Mouse (Mus musculus) left cerebral cortex, adult 18-20 months (tissue): ENCODE results near the gene Gm37240. TPM values are rescaled to one million over a fixed set of nuclear protein-coding genes. Genes with fewer than 3 reads are reported as not detected.

Experiments used
- DNase-seq, 2 experiments: peaks; one replicate each; pipeline ENCODE4 v3.0.0; 2021 to 2022; ENCODE audit warnings: low spot score in 2 of 2, mixed read lengths in 1 of 2
- total RNA-seq, 2 experiments: library from RNA; stranded (reverse); gene quantifications; 2 replicates each; pipeline ENCODE4 v1.2.3; 2021

The Gm37240 gene
- total RNA-seq, 2 experiments from 2014 or later: 2.3 TPM; not detected in 1

DNA sequence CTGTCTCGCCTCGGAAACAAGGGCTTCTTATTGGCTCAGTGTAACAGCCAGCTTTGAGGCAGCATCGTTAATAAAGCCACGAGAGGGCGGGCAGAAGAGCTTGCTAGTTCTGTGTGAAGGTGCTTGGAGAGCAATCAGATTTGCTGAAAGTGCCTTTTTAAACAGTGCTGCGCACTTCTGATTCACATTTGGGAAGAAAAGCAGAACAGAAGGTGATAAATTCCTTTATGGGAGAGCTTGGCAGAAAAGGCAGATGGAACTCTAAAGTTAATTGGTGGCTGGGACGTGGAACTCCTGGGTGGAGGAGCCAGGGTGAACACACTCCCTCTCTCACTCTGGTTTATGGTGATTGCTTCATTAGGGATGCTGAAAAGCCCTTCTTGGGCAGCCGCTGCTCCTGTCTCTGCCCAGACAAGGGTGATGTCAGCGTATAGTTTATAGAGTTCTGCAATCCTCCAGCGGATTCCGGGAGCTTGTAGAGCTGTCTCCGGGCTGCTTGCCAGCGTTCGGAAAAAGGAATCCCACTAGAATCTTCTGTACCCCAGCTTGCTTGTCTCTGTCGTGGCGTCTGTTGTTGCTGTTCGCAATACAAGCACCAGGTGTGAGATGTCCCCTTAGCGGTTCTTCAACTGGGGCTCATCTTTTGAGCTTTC, 1141.7 kb downstream of the Gm37240 start:
- peak; percentile 31 to 47 for DNase-seq

DNA sequence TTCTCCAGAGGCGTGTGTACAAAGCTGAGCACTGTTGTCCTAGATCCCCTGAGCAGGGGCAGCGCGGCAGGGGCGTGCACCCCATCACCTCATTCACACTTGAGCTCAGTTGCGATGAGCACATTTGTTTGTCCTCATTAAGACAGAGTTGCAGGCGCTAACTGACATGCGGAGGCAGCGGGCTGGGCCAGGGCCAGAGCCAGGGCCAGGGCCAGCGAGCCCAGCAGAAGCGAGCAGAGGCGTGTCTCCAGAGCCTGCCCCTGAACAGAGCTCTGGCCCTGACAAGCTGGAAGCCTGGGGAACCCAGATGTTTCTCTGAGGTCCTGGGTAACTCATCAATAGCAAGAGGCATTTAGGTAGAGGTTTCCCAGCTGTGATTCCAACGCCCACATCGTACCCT, 1142.6 kb downstream of the Gm37240 start:
- no peak for DNase-seq

DNA sequence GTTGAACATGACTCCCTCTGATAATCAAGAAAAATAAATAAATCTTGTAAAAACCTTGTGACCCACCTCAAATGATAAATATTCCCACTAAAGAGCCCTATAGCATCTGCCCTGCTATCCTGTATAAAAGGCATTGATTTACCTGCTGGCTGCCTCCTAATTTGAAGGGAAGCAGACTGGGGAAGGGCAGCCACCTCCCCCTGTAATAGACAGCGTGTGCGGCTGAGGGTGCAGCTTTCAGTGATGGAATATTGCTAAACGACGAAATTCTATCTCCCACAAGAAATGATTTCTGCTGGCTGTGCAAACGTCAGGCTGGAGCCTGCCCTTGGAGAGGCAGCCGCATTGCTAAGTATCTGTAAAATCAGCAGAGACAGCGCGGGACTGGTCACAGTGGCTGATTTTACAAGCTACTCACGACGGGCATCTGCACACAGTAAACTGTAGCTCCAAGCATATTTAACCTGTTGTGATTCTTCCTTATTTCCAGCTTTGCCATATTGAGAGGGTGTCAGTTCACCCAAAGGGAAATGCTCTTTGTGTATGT, 1147.2 kb downstream of the Gm37240 start:
- DNase-seq: no peak

DNA sequence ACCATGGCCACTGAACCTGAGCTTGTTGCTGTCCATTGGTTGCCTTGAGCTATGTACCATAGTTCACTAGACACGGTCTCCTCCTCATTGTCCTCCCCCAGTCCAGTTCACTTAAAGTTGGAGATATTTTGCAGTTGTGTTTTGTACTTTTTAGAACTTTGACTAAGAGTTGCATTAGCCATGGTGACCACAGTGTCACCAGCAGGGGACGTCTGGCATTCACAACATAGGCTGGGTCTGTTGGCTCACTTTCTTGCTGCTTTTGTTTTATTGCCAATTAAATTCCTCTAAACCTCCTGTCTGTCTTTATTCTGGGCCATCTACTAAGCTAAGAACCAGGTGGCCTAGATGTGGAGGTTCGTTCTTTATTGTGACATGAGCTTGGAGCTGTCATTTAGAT, 1150.2 kb downstream of the Gm37240 start:
- DNase-seq: no peak

DNA sequence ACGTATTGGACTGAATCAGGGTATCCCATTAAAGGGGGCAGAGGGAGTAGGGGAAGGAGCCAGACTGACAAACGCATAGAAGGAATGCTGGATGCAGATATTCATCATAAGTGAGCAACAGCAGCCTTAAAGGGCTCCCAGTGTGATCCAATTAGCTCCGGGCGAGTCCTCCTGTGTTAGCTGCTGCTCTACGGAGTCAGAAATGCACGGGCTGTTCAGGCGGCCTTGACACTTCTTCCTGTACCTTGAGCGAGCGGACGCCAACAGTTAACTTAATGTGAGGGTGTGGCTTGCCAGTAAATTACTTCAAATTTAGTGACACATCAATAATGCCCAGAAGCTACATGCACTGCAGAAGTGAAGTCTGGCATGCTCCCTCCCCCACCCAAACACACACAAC, 1151.6 kb downstream of the Gm37240 start:
- DNase-seq: no peak

DNA sequence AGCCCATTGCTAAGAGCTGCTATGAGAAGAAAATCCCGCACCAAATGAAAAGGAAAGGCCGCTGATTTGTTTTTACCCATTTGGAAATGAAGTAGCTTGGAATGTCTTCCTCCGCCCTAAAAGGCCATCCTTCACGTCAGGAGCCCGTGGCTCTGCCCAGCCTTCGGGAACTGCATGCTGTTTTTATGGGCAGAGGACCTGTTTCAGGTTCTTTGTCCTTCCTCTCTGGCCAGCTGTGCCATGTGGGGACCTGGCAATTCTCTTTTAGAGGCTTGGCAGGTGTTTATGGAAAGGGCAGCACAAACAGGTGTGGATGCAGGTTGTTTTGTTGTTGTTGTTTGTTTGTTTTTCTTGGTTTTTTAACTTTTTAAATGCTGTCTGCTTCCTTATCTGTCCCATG, 1154.8 kb downstream of the Gm37240 start:
- no peak for DNase-seq

DNA sequence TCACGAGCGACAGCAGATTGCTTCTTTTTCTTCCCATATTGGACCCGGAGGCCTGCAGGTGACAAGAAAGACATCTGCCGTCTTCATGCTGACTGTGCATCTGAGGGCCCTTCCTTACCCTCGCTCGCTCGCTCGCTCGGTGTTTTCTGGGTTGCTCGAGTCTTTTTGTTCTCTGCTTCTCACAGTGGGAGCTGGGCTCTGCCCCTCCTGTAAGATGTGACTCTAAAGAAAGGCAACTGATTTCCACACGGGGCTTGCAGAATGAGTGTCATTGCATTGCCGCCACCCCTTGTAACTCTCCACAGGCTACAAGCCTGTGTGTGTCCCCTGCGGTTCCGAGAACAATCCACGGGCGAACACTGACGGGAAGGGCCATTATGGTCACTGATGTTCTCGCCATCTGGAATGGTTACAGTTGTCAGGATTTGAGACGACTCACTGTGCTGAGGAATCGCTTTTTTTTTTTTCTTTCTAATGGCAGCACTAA, 1155.3 kb downstream of the Gm37240 start:
- DNase-seq: peak in 1 of 2 experiments; percentile 9

DNA sequence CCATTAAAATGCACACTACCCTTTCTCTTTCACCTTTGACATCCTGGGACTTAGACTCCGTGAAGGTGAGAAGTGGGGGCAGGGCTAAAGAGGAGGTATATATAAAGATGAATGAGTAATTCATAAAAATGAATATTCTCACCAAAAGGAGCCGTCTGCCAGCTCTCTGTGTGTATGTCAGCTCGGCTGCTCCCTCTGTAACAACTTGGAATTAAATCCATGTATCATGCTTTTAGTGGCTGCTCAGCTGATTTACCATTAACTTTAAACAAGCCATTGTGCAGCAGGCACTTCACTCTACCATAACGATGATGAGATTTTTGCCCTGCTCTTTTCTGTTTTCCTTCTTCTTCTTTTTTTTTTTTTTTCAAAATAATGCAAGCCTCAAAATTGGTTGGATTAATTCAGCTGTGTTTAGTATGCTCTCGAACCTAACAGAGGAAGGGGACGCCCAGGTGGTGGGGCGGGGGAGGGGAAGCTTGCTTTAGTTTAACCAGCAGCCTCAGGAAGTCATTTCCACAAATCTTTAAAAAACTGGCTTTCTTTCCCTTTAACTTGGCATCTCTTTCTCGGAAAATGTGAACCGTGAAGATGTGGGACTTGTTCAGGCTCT, 1155.8 kb downstream of the Gm37240 start:
- no peak for DNase-seq

DNA sequence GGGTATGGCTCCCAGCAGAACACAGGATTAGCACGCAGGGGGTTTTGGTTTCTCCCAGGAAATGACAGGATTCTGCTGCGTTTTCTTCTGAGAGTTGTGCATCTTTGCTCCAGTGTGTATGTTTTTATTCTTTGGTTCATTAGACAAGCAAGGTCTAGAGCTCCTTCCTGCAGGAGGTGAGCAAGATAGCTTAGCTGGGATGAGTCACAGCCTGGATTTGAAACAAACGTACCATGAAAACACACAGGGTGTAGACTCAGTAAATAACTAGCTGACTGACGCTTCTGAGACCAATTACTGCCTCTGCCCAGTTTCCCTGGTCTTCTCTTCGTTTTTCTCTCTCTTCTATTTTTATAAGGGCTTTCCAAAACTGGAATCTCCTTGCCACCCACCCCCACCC, 1156.3 kb downstream of the Gm37240 start:
- DNase-seq: no peak

DNA sequence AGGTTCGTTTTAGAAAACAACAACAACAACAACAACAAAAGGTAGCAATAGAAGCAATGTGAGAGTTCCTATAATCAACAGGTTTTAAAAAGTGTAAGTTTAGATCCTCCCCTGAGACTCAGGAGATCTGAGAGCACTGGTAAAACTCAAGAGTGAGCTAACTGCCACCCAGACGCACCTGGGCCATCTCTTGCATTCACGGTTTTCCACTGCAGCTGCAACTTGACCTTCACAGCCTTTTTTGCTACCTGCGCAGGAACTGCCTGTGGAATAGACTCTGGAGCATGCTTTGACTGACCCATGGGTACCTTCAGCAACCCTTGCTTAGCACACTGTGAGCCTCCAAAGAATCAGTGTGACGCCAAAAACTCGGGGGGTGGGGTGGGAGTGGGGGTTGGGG, 1157.5 kb downstream of the Gm37240 start:
- no peak for DNase-seq

DNA sequence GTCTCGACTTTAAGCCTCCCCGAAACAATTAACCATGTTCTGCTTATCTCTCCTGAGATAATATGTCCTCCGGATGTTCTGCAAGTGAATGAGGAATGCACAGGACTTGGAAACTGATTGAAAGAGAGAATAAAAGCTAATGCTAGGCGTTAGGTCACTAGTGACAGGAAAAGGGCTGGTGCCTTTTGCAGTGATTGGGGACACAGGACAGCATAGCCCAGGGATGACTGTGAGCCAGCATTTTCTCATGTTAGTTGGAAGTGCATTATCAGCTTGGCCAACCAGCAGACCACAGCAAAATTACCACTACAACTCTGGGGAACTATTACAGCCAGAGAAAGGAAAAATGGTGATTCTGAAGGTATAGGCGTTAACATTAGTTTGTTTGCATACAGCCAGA, 1163.3 kb downstream of the Gm37240 start:
- no peak for DNase-seq

DNA sequence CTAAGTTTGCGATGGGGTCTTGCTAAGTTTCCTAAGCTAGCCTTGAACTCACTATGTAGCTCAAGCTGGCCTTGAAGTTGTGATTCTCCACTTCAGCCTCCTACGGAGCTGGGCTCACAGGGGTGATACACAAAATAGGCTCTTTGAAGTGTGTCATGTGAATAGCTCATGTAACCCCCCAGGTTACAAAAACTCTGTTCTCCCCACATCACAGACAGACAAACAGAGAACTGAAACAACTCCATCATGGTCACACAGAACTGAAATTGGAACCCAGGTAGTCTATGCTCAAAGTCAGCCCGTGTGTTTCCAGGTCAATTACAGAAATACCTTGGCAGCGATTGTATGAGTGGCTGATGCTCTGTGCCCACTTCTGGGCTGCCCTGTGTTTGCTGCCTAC, 1164.6 kb downstream of the Gm37240 start:
- DNase-seq: no peak

DNA sequence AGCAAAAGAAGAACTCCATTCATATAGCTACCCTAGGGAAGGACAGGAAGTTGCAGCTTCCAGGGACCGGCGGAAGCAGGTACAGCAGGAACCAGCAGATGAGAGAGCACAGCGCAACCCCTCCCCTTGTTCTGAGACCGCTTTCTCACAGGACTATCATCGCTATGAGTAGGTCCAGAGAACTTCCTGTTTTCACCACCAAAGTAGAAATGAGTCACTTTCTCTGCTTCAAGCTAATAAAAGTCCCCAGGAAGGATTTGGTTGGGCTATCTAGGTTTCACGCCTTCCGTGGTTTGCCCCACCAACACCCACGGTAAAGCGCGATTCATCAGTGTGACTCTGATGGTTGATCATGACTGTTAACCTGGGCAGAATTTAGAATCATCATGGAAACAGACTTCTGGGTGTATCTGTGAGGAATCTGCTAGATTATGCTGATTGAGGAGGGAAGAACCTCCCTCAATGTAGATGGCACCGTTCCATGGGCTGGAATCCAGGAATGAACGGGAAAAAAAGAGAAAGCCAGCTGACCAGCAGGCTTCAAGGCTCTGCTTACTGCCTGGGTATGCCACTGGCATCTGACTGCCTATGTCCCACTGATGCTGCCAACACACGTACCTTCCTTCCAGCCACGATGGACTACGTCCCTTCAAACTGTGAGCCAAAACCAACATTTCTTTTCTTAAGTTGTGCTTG, 1172.1 kb downstream of the Gm37240 start:
- no peak for DNase-seq

DNA sequence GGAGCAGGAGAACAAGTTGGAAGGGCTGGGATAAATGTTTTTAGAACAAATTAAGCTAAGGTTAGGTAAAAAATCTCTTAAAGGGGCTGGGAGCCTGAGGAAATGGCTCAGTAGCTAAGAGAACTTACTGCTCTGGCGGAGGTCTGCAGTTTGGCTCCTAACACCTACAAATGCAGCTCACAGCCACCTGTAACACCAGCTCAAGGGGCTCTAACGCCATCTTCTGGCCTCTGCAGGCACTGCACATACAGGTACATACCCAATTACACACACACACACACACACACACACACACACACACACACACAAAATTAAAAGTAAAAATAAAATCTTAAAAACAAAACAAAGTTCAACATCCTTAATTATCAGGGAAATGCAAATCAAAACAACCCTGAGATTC, 1174.4 kb downstream of the Gm37240 start:
- no peak for DNase-seq

DNA sequence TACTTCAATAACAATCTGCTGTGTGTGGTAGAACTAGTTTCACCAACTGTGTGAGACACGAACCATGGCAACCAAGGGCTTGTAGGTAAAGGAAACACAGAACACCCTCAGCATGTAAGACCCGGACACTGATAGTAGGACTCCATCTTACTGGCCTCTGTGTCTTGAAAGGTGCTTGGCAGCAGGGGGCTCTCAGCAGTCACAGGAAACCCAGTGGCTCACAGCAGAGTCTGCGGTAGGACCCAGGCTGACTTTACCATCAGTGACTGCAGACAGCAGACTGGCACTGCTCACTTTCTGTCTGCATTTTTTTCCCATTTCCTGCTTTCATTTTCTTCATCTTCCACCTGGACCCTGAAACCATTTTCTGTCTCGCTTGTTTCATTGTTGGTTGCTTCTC, 1176.6 kb downstream of the Gm37240 start:
- no peak for DNase-seq

DNA sequence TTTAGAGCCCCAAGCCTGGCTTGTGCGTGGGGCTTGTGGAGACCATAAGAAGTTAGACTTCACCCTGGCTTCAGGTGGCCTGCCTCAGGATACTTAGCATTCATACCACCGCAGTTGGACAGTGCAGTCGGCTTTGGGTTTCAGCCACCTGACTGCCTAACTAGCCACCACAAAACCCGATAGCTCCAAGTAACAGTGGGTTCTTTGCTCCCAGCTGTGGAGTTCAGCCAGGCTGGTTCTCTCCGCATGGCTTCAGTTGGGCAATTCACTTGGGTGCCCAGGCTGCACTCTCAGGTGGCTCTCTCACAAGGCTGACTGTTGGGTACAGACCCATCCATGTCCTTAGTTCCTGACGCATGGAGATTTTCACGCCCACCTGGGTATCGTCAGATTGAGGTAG, 1177.4 kb downstream of the Gm37240 start:
- no peak for DNase-seq

DNA sequence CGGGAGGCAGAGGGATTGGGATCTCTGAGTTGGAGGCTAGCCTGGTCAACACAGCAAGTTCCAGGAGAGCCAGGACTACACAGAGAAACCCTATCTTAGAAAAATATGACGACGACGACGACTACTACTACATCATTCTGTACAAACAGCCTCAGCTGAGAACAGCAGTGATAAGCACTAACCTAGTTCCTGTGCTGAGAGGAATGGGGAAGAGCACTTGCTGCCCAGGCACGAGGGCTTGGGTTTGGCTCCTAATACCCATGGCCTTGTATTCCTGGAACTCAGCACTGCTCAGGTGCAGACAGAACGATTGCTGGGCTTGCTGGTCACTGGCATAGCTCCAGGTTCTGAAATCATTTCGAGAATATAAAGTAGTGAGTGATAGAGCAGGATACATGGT, 1178.2 kb downstream of the Gm37240 start:
- no peak for DNase-seq

DNA sequence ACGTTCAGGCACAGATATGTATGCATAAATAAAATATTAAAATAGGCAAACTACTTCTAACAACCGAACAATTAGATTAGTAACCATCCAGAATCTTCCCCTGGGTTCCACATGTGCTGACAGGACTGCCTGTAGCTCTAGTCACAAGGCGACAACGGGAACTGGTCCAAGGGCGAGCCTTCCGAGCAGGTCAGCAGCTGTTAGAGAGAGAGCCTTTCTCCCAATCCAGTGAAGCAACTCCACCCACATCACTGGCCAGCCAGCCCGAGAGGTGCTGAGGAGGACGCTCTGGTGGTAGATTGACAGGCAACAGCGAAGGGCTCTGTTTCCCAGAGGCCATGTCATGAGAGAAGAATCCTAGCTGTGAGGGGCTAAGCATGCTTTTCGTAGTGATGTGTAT, 1178.8 kb downstream of the Gm37240 start:
- DNase-seq: no peak

DNA sequence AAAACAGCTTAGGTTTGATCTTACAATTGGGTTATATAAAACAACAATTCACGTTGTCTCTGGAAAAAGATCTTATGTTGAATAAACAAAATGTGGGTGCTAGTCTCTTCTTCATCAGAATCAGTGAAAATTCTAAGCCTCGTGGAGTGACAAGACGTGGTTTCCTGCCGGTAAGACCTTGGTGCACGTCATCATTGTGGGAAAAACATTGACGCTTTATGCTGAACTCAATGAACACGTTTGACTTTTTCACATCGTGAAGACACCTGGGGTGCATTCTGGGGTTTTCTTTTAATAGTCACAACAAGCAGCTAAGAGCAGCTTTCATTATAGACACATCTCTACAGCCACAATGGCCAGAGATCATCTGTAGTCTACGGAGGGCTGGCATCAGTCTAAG, 1182.1 kb downstream of the Gm37240 start:
- DNase-seq: no peak

DNA sequence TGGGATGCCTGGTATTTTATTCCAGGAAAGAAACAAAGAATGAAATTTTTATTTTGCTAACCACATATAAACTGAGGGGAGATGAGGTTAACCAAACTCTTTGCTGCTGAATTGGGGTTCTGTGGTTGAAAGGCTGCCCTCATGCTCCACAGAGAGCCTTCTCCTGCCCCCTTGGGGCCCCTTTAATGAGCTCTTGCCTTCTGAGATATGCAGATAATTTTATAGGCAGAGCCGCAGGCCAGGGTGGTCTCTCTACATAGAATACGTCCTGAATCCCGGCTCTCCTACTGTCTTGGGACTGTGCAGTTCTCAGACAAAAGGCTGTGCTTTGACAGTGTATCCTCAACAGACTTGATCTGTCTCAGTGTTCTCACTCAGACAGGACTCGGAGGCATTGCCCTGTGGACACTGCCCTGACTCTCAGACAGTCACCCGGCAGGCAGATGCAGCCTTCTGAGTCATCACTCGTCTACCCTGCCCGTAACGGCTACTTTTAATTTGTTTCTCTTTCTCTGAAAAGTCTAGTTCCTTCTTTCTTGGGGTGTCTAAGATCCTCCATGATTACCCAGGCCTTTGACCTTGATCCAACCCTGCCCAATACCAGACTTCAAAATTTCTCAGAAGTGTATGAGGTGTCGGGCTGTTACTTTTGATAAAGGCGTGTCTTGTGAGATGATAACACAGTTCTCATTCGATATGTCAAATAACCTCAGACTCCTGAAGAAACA, 1184.1 kb downstream of the Gm37240 start:
- DNase-seq: no peak

DNA sequence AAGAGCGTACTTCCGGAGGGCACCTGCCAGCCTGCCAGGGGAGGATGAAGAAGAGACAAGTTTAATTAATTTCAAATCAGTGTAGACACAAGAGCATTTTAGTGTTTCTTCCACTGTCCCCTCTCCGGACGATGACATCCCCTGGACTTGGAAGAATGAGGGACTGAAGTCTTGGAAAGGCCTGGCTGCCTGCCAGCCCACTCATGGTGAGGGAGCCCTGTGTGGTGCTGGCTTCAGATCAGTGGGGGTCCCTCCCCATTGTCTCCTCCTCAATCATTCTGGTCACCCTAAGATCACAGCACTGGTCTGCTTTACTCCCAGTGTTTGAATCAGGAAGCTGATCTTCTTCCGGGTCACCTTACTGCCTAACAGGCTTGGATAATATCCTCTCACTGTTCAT, 1185.4 kb downstream of the Gm37240 start:
- no peak for DNase-seq

DNA sequence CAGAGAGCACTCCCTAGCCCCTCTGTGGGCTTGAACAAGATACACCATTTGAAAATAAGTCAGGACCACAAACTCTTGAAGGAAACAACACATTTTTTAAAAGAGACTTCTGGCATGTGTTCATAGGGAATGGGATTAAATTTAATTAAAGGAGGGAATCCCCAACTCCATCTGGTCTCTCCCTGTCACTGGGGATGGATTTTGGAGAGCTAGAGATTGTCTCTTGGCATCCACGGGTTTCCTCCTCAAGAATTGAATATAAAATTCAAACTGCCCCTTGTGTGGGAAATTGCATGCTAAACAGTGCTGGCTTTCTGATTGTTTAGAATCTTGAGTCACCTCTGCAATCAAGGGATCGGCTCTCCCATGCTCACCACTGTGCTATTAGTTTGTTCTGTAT, 1185.8 kb downstream of the Gm37240 start:
- no peak for DNase-seq
